Mouse (Mus musculus): Measurements from ENCODE around the gene Rnf167. TPM values are rescaled to one million over a fixed set of nuclear protein-coding genes. Genes with fewer than 3 reads are reported as not detected.

The Rnf167 gene
- total RNA-seq, 2 experiments from 2014 or later: 70.2 to 72.3 TPM

Other genes with a start within 250 kb of the Rnf167 start
- gene Pelp1, start 237.2 kb upstream of the Rnf167 start, total RNA-seq (2021): 10 to 100 TPM; 38.5 to 39.6 TPM
- 10 to 100 TPM; 94.0 to 95.9 TPM for gene Arrb2, start 214.6 kb upstream of the Rnf167 start, total RNA-seq (2021)
- gene Med11, start 195.3 kb upstream of the Rnf167 start, total RNA-seq (2021): 10 to 100 TPM; 12.9 to 17.9 TPM
- 1 to 10 TPM in 1 of 2 experiments, under 1 TPM in 1; 0.62 to 1.2 TPM for gene Zmynd15, start 187.8 kb upstream of the Rnf167 start, total RNA-seq (2021)
- under 1 TPM; 0.62 to 0.78 TPM for gene Cxcl16, start 187.3 kb upstream of the Rnf167 start, total RNA-seq (2021)
- gene Tm4sf5, start 142.0 kb upstream of the Rnf167 start, total RNA-seq (2021): 1 to 10 TPM in 1 of 2 experiments, not detected in 1; 1.0 TPM
- gene Vmo1, start 132.6 kb upstream of the Rnf167 start, total RNA-seq (2021): not detected
- gene Gltpd2, start 128.0 kb upstream of the Rnf167 start, total RNA-seq (2021): not detected
- gene Psmb6, start 121.9 kb upstream of the Rnf167 start, total RNA-seq (2021): 100 to 1,000 TPM; 198 to 203 TPM
- not detected for gene Gm40193, start 114.3 kb upstream of the Rnf167 start, total RNA-seq (2021)
- 10 to 100 TPM; 21.9 to 24.5 TPM for gene Pld2, start 107.2 kb upstream of the Rnf167 start, total RNA-seq (2021)
- gene Mink1, start 84.4 kb upstream of the Rnf167 start, total RNA-seq (2021): 100 to 1,000 TPM; 350 to 366 TPM
- gene 4930544D05Rik, start 31.4 kb upstream of the Rnf167 start, total RNA-seq (2021): under 1 TPM; 0.88 TPM
- under 1 TPM; 0.32 to 0.57 TPM for gene Chrne, start 28.0 kb upstream of the Rnf167 start, total RNA-seq (2021)
- not detected for gene Gp1ba, start 8.1 kb upstream of the Rnf167 start, total RNA-seq (2021)
- gene Slc25a11, start 244 bp downstream of the Rnf167 start, total RNA-seq (2021): 100 to 1,000 TPM; 124 to 127 TPM
- 100 to 1,000 TPM; 340 to 380 TPM for gene Pfn1, start 7.4 kb downstream of the Rnf167 start, total RNA-seq (2021)
- 10 to 100 TPM in 1 of 2 experiments, 1 to 10 TPM in 1; 5.9 to 10.1 TPM for gene Eno3, start 10.0 kb downstream of the Rnf167 start, total RNA-seq (2021)
- 10 to 100 TPM; 45.8 to 53.7 TPM for gene Spag7, start 22.2 kb downstream of the Rnf167 start, total RNA-seq (2021)
- gene Camta2, start 40.9 kb downstream of the Rnf167 start, total RNA-seq (2021): 100 to 1,000 TPM; 288 to 296 TPM
- 1 to 10 TPM; 1.9 to 2.1 TPM for gene Inca1, start 52.9 kb downstream of the Rnf167 start, total RNA-seq (2021)
- 10 to 100 TPM; 66.2 to 68.4 TPM for gene Kif1c, start 53.3 kb downstream of the Rnf167 start, total RNA-seq (2021)
- 10 to 100 TPM; 17.7 to 21.0 TPM for gene Zfp3, start 117.0 kb downstream of the Rnf167 start, total RNA-seq (2021)
- gene Scimp, start 165.4 kb downstream of the Rnf167 start, total RNA-seq (2021): not detected
- gene Rabep1, start 197.5 kb downstream of the Rnf167 start, total RNA-seq (2021): 100 to 1,000 TPM; 107 to 109 TPM

Data from layer of hippocampus, postnatal 14 days (tissue).